Mouse (Mus musculus): ENCODE measurements around the gene Atp1a3.

The Atp1a3 gene

DNA sequence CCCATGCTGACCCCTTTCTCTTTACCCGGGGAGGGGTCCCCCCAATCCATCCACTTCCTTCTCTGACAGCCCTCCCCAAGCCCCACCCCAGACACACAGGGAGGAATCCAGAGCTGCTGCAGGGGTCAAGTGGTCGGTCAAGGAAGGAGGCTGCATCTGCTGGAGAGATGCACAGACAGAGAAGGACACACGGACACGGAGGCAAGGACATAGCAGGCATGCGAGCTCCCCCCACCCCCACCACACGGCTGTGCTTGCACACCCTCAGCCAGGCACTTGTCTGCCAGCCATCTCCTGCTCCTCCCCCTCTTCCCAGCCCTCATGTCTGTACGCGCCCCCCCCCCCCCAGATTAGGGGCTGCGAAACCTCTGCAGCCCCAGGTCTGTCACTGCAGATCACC is 952 bp downstream of the Atp1a3 start:
- no peak for DNase-seq (ENCODE audit: inconsistent age in 2 of 2, low spot score in 1 of 2)

DNA sequence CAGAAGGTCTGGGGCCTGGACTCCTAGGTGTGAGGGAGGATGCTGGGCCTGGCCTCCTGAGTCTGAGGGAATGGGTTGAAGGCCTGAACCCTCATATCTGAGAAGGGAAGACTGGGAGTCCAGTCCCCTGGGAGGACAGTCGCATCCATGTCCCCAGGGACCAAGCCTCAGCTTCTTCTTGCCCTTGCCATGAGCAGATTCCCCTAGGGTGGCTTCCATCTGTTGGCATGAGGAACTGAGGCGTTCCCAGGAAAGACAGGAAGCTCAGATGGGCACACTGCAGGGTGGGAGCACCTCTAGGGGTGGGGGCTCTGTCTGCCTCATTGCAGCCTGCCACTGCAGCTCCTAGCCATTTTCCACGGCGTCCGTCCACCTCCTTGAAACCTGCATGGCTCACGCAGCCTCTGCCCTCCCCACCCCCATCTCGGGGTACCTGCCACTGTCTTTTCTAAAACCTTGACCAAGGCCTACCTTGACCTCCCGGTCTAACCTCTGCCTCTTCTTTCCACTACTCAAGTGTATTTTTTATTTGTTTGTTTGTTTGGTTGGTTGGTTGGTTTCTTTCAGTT is 1.9 kb downstream of the Atp1a3 start:
- no peak for DNase-seq (ENCODE audit: inconsistent age in 2 of 2, low spot score in 1 of 2)

DNA sequence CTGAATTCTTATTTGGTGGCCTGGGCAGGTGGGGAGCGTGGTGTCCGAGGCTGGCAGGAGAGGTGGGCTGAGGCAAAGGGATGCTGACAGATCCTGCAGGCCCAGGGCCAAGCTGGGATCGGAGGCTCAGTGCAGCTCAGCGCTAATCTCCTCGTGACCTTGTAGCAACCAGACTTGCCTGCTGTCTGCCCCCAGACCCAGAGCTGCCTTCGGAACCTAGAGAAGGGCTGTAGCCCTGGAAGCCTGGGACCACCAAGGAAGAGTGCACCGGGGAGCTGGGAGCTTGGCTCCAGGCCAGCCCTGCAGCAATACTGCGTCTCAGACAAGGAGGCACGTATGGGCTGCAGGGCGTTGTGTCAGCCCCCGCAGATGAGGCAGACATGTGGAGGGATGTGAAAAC is 2.5 kb downstream of the Atp1a3 start:
- DNase-seq (ENCODE audit: inconsistent age in 2 of 2, low spot score in 1 of 2): no peak

DNA sequence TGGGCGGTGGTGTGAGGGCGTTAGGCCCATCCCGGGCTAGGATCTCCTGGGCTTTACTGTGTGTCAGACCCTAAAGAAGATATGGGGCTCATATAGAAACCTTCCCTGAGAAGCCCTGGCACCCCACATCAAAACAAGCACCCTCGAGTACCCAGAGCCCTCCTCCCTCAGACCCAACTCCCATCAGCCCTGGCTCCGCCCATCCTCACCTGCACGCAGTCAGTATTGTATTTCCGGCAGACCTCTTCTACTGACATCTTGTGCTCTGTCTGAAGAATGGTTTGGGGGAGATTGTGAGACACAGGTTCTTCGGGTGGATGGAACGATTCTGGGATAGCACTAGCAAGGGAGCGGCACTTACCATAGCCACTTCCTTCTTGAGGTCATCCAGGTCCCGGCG is 5.0 kb downstream of the Atp1a3 start:
- DNase-seq (ENCODE audit: inconsistent age in 2 of 2, low spot score in 1 of 2): no peak

DNA sequence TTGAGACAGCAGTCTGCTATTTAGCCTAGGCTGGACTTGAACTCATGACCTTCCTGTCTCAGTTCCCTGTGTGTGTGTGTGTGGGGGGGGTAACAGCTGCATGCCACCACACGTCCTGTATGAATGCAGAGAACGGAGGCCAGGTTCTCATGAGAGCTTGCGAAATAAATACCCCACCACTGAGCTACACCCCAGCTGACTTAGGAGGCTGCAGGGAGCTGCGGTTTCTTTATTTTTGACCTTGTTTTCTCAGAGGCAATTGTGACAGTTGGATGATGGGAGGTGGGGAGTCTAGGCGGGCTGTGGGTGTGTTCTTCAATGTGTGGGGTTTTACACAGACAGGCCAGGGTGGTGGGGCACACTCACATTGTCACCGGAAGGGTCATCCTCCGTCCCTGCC is 5.5 kb downstream of the Atp1a3 start:
- no peak for DNase-seq (ENCODE audit: inconsistent age in 2 of 2, low spot score in 1 of 2)

DNA sequence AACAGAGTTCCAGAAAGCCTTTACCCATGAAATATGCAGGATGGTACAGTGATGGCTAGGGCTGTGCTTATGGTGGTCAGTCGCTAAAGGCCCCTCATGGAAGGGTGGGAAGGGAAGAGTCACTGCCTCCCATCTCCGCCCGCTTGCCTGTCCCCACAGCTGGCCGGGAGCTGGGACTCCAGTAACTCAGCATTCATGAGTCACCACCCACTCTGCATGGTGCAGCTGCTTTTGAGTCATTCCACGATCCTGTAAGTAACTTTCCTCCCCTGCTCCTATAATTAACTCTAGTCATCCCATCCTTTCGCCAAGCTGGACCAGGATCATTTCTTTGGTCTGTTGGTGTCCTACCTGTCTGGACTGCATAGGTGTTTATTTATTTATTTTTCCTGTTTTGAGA is 12.7 kb downstream of the Atp1a3 start:
- DNase-seq (ENCODE audit: inconsistent age in 2 of 2, low spot score in 1 of 2): peak in 1 of 2 experiments; percentile 59

DNA sequence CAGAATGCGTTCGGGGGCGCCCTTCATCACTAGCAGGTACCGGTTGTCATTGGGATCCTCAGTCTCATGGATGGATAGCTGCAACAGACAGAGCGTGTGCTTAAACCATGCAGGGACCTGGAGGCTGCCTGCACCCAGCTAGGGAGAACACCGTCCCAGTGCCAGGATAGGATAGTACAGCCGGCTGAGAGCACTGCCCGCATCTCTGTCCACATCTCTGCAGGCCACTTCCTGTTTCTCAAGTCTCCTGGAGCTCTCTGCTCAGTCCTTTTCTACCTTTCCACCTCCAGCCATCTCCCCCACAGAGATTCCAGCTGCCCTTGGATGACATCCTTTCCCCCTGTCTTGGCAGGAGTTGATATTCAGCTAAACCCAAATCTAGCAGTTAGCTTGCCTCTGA is 15.3 kb downstream of the Atp1a3 start:
- DNase-seq (ENCODE audit: inconsistent age in 2 of 2, low spot score in 1 of 2): no peak

DNA sequence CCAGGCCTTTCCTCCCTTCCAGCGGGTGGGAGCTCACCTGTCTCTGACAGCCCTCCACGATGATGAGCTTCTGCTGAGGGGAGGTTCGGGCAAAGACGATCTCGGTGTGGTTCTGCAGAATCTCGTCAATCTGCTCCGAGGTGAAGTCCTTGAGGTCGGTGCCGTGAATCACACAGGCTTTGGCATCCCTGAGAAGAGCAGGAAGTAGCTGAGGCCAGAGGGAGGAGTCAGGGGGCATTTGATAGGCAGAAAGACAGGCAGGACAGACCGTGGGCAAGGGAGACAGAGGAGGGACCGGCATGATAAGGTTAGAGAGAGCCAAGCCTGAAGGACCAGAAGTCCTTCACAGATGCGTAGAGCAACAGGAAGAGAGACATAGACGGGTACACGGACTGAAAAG is 17.8 kb downstream of the Atp1a3 start:
- DNase-seq (ENCODE audit: inconsistent age in 2 of 2, low spot score in 1 of 2): peak; percentile 74 to 91

DNA sequence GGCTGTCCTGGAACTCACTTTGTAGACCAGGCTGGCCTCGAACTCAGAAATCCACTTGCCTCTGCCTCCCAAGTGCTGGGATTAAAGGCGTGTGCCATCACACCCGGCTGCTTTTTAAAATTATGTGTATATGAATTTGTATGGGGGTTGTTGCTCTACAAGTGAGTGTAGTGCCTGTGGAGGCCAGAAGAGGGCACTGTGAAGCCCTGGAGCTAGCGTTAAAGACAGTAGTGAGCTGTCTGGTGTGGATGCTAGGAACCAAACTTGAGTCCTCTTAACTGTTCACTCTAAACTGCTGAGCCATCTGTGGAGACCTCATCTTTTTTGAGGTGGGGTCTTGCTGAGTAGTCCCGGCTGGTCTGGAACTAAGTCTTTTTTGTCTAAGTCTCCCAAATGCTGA is 20.0 kb downstream of the Atp1a3 start:
- DNase-seq (ENCODE audit: inconsistent age in 2 of 2, low spot score in 1 of 2): peak in 1 of 2 experiments; percentile 51

DNA sequence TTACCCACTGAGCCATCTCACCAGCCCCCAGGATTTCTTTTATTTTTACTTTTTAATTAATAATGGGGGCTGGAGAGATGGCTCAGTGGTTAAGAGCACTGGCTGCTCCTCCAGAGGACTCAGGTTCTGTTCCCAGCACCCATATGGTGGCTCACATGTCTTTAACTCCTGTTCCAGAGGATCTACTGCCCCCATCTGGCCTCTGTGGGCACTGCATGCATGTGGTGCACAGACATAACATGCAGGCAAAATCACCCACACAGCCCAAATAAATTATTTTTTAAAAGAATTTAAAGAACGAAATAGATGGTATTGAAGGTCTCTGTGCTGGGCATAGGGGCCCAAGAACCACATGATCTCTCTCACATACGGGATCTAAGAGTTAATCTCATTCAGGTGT is 21.5 kb downstream of the Atp1a3 start:
- no peak for DNase-seq (ENCODE audit: inconsistent age in 2 of 2, low spot score in 1 of 2)

DNA sequence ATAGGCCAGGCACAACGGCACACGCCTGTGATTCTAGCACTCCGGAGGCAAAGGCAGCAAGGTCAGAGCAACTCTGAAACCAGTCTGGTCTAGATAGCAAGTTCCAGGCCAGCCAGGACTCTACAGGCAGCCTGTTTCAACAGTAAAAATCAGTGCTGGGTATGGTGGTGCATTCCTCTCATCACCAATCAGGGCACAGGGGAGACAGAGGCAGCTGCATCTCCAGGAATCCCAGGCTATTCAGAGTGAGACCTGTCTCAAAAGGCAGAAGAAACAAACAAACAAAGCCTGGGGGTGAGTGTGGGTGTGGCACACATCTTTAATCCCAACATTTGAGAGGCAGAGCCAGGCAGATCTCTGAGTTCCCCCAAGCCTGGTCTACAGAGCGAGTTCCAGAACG is 22.4 kb downstream of the Atp1a3 start:
- DNase-seq (ENCODE audit: inconsistent age in 2 of 2, low spot score in 1 of 2): no peak

DNA sequence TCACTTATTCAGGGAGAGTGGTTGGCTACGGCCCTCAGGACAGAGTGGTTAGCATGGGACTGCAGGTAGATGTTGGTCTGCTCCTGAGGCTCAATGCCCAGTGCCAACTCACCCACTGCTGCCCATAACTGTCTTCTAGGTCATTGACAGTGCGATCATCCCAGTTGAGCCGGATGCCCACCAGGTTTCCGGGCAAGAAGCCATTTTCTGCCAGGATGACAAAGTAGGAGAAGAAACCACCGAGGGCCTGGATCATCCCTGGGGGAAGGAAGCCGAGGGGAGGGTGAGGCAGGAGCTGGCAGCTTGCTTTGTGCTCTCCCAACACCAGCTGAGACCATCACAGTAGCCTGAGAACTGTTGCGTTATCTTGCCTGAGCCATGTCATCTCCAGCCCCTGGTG is 25.3 kb downstream of the Atp1a3 start:
- DNase-seq (ENCODE audit: inconsistent age in 2 of 2, low spot score in 1 of 2): no peak

DNA sequence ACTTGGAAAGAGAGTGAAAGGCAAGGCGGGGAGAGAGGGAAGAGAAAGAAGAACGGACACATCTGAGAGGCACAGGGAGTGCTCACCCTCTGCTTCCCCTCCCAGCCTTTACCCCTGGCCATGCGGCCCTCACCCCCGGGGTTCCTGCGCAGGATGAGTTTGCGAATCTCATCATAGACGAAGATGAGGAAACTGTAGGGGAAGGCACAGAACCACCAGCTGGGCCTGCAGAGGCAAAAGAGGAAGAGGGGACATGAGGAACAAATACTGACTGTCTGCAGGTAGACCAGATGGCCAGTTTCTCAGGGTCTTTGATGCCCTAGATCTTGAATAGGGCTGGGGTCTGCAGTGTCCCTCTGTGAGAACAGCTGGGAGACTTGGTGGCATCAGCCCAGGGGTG is 27.0 kb downstream of the Atp1a3 start:
- no peak for DNase-seq (ENCODE audit: inconsistent age in 2 of 2, low spot score in 1 of 2)

DNA sequence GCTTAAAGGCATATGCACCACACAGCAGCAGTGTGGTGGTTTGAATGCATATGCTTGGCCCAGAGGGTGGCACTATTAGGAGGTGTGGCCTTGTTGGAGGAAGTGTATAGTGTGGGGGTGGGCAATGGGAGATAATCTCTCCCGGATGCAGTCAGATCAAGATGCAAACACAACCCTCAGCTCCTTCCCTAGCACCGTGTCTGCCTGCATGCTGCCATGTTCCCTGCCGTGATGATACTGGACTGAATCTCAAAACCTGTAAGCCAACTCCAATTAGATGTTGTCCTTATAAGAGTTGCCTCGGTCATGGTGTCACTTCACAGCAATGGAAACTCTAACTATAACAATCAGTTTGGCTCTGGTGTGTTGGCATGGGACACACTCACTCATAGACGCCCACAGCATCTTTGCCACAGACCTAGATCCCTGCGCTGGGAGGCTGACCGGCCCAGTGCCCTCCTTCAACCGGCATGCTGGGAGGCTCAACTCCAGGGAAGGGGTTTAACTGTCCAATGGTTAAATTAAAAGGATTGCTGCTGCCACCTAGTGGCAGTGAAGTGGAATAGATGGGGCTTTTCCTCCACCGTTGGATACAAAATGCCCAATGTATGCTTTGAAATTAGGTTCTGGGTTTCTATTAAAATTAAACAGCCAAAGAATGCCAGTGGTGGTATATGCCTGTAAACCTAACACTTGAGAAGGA is 30.7 kb downstream of the Atp1a3 start:
- peak in 1 of 2 experiments; percentile 74 for DNase-seq (ENCODE audit: inconsistent age in 2 of 2, low spot score in 1 of 2)

DNA sequence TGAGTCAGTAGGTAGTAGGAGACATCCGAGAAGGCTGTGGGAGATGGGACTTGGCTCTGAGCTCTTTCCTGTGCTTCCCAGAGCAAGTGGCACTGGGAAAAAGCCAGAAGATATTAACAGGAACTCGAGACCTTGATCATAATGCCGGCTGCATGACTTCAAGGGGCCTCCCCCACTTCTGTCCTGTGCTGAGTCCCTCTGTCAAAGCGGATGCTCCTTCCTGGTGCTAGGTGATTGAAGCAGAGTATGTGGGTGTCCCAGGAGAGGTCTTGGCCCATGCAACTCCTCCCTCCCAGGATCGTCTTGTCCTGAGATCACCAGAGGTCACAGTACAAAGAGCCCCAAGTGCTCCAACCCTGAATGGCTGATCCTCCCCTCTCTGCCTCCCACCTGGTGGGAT is 31.9 kb downstream of the Atp1a3 start:
- no peak for DNase-seq (ENCODE audit: inconsistent age in 2 of 2, low spot score in 1 of 2)

DNA sequence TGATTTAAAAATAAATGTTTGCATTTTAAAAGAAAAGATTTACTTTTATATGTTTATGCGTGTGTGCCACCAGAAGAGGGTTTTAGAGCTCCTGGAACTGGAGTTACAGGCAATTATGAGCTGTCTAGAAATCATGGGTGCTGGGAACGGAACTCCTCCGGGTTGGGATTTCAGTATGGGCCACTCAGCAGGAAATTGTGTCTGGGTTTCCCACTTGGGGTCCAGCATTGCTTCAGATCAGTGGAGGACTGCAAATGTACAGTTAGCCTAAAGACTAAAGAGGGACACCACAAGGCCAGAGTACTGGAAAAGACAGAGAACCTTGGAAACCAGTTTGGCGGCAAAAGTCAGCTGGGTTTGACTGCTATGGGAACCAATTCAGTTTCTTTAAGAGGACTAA is 32.5 kb downstream of the Atp1a3 start:
- peak in 1 of 2 experiments; percentile 52 for DNase-seq (ENCODE audit: inconsistent age in 2 of 2, low spot score in 1 of 2)

DNA sequence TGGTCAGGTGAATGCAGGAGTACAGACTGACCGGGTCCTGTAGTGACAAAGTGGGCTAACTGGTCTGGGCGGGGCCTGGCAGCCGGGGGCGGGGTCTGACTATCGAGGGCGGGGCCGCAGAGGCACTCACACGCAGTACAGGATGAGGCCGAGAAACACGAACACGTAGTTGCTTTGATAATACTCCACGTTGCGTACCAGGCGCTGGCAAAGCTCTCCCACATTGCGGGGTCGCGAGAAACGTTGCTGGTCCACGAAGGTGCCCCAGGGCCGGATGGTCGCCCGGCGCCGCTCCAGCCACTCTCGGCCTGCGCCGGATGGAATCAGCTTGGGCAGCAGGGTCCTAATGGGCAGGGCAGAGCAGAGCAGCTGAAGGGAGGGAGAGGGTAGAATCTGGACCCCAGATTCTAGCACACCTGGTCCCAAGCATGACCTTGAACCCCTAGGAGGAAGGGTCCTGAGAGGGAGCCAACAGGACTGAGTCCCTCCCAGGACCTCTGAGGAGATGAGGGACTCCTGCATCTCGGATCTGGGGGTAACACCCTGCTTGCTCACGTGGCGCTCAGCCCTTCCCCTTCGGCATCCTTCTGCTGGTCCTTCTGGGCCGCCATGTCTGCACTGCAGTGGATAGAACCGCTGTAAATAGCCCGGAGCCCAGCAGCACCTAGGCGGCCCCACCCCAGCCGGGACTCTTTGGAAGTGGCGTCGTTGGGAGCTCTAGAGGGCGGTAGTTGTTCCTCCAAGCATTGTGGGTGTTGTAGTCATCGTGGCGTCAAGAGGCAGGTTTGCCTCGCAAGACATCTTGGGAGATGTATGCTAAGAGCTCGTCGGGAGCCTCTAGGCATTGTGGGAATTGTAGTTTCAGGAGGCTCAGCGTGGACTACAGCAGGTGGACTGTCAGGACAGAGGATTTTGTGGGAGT is 33.5 kb downstream of the Atp1a3 start, which contains the start of gene Rabac1:
Gene Rabac1 (minus strand): TSS at position 783 of the 922 bp plus-strand sequence.
- peak; percentile 95 to 97 for DNase-seq (ENCODE audit: inconsistent age in 2 of 2, low spot score in 1 of 2)

DNA sequence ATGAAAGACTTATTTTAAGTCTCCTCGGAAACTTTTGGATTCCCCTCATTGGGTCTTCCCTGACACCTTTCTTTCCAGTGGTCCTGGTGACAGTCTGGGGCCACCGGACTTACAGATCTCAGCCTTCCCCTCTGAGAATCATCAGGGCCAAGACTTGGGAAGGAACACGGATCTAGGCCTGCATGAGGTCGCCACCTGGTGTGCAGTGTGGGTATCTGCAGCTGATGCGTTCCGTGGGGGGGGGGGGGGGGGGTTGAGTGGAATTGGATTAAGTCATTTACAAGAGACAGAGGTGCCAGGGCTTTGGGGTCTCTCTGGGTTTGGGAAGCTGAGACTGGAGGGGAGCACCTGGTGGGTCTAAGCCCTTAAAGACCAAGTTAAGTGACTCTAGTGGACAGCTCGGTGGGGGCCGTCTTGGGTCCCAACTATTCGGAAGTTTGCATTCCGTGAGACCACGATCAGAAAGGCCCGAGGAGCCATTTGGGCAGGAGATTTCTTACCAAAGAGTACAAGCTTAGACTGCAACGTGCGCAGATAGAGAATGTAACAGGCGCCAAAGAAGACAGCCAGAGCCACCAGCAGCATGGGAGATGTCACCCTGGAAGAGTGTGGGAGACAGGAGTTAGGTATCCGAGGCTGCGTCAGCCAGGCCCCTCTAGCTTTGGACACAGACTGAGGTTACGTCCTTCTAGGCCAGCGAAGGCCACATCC is 34.3 kb downstream of the Atp1a3 start:
- DNase-seq (ENCODE audit: inconsistent age in 2 of 2, low spot score in 1 of 2): peak; percentile 42 to 70

DNA sequence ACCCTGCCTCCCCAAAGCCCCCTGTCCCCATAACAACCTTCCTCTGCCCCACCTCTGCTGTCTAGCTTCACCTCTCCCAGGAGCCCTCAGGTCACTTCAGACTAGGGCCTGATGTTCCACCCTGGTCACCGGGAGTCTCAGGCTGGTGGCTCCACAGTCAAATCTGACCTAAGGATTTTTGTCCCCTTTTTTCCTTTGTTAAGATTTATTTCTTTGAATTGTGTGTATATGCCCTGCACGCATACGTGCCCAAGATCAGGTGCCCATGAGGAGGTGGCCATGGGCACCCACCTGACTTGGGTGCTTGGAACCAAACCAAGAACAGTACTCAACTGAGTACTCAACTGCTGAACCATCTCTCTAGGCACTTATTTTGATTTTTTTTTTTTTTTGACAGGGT is 35.4 kb downstream of the Atp1a3 start:
- DNase-seq (ENCODE audit: inconsistent age in 2 of 2, low spot score in 1 of 2): no peak

DNA sequence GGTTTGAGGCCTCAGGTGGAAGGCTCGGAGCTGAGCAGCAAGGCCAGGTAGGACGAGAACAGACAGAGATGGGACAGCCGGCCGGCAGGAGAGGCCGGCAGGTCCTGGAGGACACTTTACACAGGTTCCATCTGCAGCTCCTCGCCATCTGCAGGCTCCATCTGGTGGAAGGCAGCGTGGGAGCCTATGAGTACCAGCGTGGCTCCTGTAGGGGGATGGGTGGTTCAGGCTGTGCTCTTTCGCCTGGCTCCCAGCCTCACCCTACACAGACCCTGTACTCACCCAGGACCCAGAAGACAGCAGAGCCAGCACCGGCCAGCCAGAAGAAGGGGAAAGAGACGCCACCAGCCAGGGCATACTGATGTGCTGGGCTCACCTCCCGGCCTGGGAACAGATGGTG is 36.0 kb downstream of the Atp1a3 start:
- no peak for DNase-seq (ENCODE audit: inconsistent age in 2 of 2, low spot score in 1 of 2)

DNA sequence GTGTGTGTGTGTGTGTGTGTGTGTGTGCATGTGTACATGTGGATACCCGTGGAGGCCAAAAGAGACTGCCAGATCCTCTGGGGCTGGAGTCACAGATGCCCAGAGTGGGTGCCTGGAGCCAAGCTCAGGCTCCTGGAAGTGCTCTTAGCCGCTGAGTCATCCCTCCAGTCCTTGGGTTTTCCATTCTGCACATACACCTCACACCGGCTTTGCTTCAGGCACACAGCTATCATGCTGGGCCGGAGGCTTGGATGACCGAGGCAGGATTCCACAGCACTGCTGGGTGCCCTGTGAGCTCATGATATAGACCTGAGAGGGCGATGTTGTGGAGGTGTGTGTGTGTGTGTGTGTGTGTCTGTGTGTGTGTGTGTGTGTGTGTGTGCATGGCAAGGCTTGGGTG is 37.3 kb downstream of the Atp1a3 start:
- DNase-seq (ENCODE audit: inconsistent age in 2 of 2, low spot score in 1 of 2): no peak

Data from adrenal gland, adult (tissue).